Mouse (Mus musculus): ENCODE data around the gene Cpxm1. TPM values are rescaled to one million over a fixed set of nuclear protein-coding genes. Genes with fewer than 3 reads are reported as not detected.

The Cpxm1 gene
- 10.1 and 15.1 TPM in 2 replicates for polyA plus RNA-seq (2015; fragmentation: Nextera tagmentation; extraction: Ambion mirVana)

GRCm38 (mm10) chr2:130397186-130397985, at the start of gene Cpxm1:
Gene Cpxm1 (minus strand): TSS chr2:130397574.

DNA sequence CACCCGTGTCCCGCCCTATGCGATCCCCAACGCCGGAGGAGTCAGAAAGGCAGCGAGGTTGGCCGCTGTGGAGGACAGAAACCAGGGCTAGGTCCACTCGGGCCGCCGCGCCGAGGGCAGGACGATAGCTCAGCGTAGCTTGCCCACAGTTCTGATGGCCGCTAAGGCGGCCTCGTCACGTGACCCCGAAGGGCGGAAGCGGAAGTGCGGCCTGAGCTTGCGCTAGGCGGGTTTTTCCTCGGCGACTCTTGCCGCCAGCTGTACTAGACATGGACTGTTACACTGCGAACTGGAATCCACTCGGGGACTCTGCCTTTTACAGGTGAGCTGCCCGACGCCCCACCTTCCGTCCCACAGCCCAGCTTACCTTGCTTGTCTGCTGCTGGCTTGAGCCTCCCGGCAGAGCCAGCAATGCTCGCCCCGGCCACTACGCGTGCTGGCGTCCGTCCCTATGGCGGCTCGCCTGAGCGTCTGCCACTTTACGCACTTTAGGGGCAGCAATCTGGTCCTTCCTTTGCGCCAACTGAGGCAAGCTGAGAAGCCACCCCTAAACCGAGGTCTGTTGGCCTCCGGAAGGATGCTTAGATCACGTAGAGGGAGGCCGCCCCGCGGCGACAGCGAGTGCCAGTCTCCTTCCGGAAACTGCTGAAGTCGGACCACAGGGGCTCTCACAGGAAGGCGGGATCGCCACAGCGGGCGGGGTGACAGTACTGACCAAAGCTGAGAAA, 26.9 kb upstream of the Cpxm1 start, which contains the start of the genes Vps16 and Pced1a:
Gene Vps16 (plus strand): TSS at position 214 of the 728 bp plus-strand sequence.
Gene Pced1a (minus strand): TSS at position 576 of the 728 bp plus-strand sequence.

GRCm38 (mm10) chr2:130406178-130406577, 8.8 kb upstream of the Cpxm1 start, which contains the start of gene Tmem239:
Gene Tmem239 (plus strand): TSS chr2:130406478.

GRCm38 (mm10) chr2:130404939-130405338, 7.6 kb upstream of the Cpxm1 start, which contains the start of the genes Gm28372 and 1700020A23Rik:
Gene Gm28372 (plus strand): TSS chr2:130405239.
Gene 1700020A23Rik (plus strand): TSS chr2:130405259.

Other genes with a start within 250 kb of the Cpxm1 start
- gene Snrpb, start 218.2 kb downstream of the Cpxm1 start, polyA plus RNA-seq (2015; fragmentation: Nextera tagmentation; extraction: Ambion mirVana): 345 and 359 TPM in 2 replicates
- gene Tmc2, start 202.4 kb downstream of the Cpxm1 start, polyA plus RNA-seq (2015; fragmentation: Nextera tagmentation; extraction: Ambion mirVana): not detected in 2 replicates
- gene Nop56, start 123.1 kb downstream of the Cpxm1 start, polyA plus RNA-seq (2015; fragmentation: Nextera tagmentation; extraction: Ambion mirVana): 96.7 and 114 TPM in 2 replicates
- gene Idh3b, start 113.0 kb downstream of the Cpxm1 start, polyA plus RNA-seq (2015; fragmentation: Nextera tagmentation; extraction: Ambion mirVana): 117 and 127 TPM in 2 replicates
- 0.72 and 1.1 TPM in 2 replicates for gene Ebf4, start 102.4 kb downstream of the Cpxm1 start, polyA plus RNA-seq (2015; fragmentation: Nextera tagmentation; extraction: Ambion mirVana)
- not detected in 2 replicates for gene Gm28372, start 7.7 kb upstream of the Cpxm1 start, polyA plus RNA-seq (2015; fragmentation: Nextera tagmentation; extraction: Ambion mirVana)
- gene 1700020A23Rik, start 7.7 kb upstream of the Cpxm1 start, polyA plus RNA-seq (2015; fragmentation: Nextera tagmentation; extraction: Ambion mirVana): 0.24 TPM in 1 of 2 replicates, not detected in the other
- not detected in 2 replicates for gene Tmem239, start 8.9 kb upstream of the Cpxm1 start, polyA plus RNA-seq (2015; fragmentation: Nextera tagmentation; extraction: Ambion mirVana)
- 32.2 and 36.0 TPM in 2 replicates for gene Vps16, start 26.8 kb upstream of the Cpxm1 start, polyA plus RNA-seq (2015; fragmentation: Nextera tagmentation; extraction: Ambion mirVana)
- 6.5 and 6.7 TPM in 2 replicates for gene Pced1a, start 27.1 kb upstream of the Cpxm1 start, polyA plus RNA-seq (2015; fragmentation: Nextera tagmentation; extraction: Ambion mirVana)
- 64.1 and 64.4 TPM in 2 replicates for gene Ptpra, start 52.7 kb upstream of the Cpxm1 start, polyA plus RNA-seq (2015; fragmentation: Nextera tagmentation; extraction: Ambion mirVana)
- gene Mrps26, start 166.2 kb upstream of the Cpxm1 start, polyA plus RNA-seq (2015; fragmentation: Nextera tagmentation; extraction: Ambion mirVana): 52.4 and 55.8 TPM in 2 replicates
- not detected in 2 replicates for gene Oxt, start 178.6 kb upstream of the Cpxm1 start, polyA plus RNA-seq (2015; fragmentation: Nextera tagmentation; extraction: Ambion mirVana)
- not detected in 2 replicates for gene Avp, start 185.0 kb upstream of the Cpxm1 start, polyA plus RNA-seq (2015; fragmentation: Nextera tagmentation; extraction: Ambion mirVana)
- gene Fastkd5, start 232.5 kb upstream of the Cpxm1 start, polyA plus RNA-seq (2015; fragmentation: Nextera tagmentation; extraction: Ambion mirVana): 6.5 and 7.4 TPM in 2 replicates
- gene Ubox5, start 232.5 kb upstream of the Cpxm1 start, polyA plus RNA-seq (2015; fragmentation: Nextera tagmentation; extraction: Ambion mirVana): 4.3 and 4.9 TPM in 2 replicates
- gene Lzts3, start 245.2 kb upstream of the Cpxm1 start, polyA plus RNA-seq (2015; fragmentation: Nextera tagmentation; extraction: Ambion mirVana): 1.0 and 1.1 TPM in 2 replicates

All from urinary bladder, postnatal 0 days (tissue).